Mouse (Mus musculus) stomach, postnatal 0 days (tissue): Measurements from ENCODE around the gene Pias1.

Experiments
- CTCF ChIP-seq: IDR thresholded peaks from 2 replicates; pipeline ENCODE4 v1.5.1; 2016; ENCODE audit warnings: antibody characterized with exemption, low read depth, mild to moderate bottlenecking, moderate library complexity
- EP300 ChIP-seq: optimal IDR thresholded peaks from 2 replicates; pipeline ENCODE3; 2016; ENCODE audit warnings: antibody characterized with exemption

DNA sequence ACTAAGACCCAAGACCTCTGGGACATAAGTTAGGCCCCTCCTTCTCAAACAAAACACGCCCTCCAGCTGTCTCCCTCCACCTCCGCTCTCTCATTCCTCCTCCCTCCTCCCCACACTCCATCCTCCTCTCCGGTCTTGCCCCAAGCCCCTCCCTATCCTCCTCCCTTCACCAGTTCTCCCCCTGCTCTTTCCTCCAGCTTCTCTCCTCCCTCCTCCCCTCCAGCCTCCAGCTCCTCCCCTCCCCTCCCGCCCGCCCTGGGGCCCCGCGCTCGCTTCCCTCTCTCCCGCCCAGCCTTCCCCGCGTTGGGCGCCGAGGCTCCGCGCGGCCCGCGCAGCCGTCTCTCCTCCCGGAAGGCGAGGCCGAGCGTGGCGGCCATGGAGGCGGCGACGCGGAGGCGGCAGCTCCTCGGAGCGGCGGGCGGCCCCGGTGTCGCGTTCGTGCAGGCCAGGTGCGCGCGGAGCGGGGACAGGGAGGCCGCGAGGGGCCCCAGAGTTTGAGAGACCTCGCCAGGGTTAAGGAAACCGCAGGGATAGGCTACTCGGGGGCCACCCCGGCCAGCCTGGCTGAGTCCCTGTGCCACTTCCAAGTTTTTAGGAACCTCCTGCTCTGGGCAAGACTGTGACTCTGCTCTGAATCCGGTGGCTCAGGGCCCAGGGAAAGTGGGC, 149.1 kb downstream of the Pias1 start, which contains the start of gene Cln6:
- TF ChIP-seq CTCF (no peak), EP300 (no peak)
